ENCODE assay signal across 18 mouse cellular contexts in the genomic region with DNA sequence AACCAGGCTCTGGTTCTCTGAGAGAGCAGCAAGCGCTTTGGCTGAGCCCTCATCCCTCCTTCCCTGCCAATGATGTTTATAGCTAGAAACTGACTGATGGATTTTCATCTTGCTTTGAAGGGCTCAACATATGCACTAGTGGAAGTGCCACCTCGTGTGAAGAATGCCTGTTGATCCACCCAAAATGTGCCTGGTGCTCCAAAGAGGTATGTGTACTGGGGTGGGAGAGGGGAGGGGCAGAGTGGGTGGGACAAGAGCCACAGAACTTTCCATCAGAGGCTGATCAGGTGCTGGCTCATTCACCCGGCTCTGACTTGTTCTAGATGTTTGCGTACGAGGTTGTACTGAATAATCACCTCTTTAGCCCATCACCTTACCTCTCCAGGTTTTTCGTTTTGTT. TPM values are rescaled to one million over a fixed set of nuclear protein-coding genes. Genes with fewer than 3 reads are reported as not detected.
"Had no signal": no experiment of that assay in that cellular context is flagged by ENCODE, and none has a peak within 500 bp of the region (broad histone marks: within the 10 kb centered on the region; RNA-seq: fewer than 3 reads in every experiment).

No protein-coding gene starts in this region.

- ATAC-seq: midbrain, embryonic 13.5 days; midbrain, embryonic 16.5 days had no signal

- DNase-seq: lung, adult 18-20 months; lung, embryonic 14.5 days; lung, postnatal 10 days; lung, postnatal 4 days; retina, postnatal 1 day; right cerebral cortex, adult 18-20 months; right cerebral cortex, postnatal 25 days; right cerebral cortex, postnatal 4 days; spleen, adult 18-20 months; thymus, adult 18-20 months; thymus, postnatal 14 days; thymus, postnatal 36 days had no signal

- H3K9me3 ChIP-seq: midbrain, embryonic 13.5 days; neural tube, embryonic 13.5 days; neural tube, embryonic 15.5 days had no signal

- H3K4me3 ChIP-seq: midbrain, embryonic 13.5 days; myocyte; neural tube, embryonic 13.5 days; neural tube, embryonic 15.5 days had no signal

- H3K27me3 ChIP-seq: neural tube, embryonic 13.5 days; neural tube, embryonic 15.5 days had no signal

- H3K27ac ChIP-seq: midbrain, embryonic 13.5 days; neural tube, embryonic 13.5 days; neural tube, embryonic 15.5 days had no signal

- H3K9ac ChIP-seq: lung, embryonic 14.5 days; midbrain, embryonic 13.5 days; neural tube, embryonic 13.5 days; neural tube, embryonic 15.5 days had no signal

- H3K4me1 ChIP-seq: neural tube, embryonic 15.5 days had no signal

- H3K4me2 ChIP-seq: lung, embryonic 14.5 days; midbrain, embryonic 11.5 days; midbrain, embryonic 13.5 days; neural tube, embryonic 13.5 days; neural tube, embryonic 15.5 days had no signal

- H3K36me3 ChIP-seq: midbrain, embryonic 13.5 days; neural tube, embryonic 13.5 days; neural tube, embryonic 15.5 days had no signal

RNA-seq across cellular contexts. Expression of a gene that starts 51.0 kb away (rescaled TPM):
- polyA plus RNA-seq: lung, embryonic 14.5 days; midbrain, embryonic 16.5 days; neural tube, embryonic 13.5 days; neural tube, embryonic 15.5 days had no signal
